Mouse (Mus musculus): ENCODE results near the gene Atp5d. TPM values are rescaled to one million over a fixed set of nuclear protein-coding genes. Genes with fewer than 3 reads are reported as not detected.

Atp5d gene
- polyA plus RNA-seq, 1 experiment from 2014 or later = 529 TPM

- Histone ChIP-seq H3K36me3 (ENCODE audit: insufficient read depth) (peaks cover 23% of the 10 kb centered on the region), H3K27ac (ENCODE audit: low read depth) (peak within 1 kb of the TSS; percentile 52), H3K4me2 (peak within 1 kb of the TSS; percentile 98), H3K9me3 (ENCODE audit: low read depth, low read length) (no peaks in the 10 kb centered on the region), H3K4me1 (ENCODE audit: insufficient read depth) (peaks cover 9% of the 10 kb centered on the region; the same call in 1 of the 2 replicates), H3K27me3 (ENCODE audit: insufficient read depth, low read length) (peaks cover 42% of the 10 kb centered on the region), H3K4me3 (ENCODE audit: low read depth, low read length) (peak within 1 kb of the TSS; percentile 73), H3K9ac (peak within 1 kb of the TSS; percentile 24)
- DNase-seq = no peak
- no peak for TF ChIP-seq CTCF (IDR thresholded peaks at IDR 0.05; ENCODE audit: low read depth)
- WGBS = 71% methylated on average over 10 of the region's 10 CpGs
- no peak for ATAC-seq (ENCODE audit: insufficient read depth)
These were observed 2.2 kb downstream of the Atp5d start, which contains the start of gene Cbarp for GRCm38 (mm10) chr10:80140666-80141035. Gene Cbarp, minus strand, starts transcription at chr10:80140835.

GRCm38 (mm10) chr10:80141243-80141642 is 2.8 kb downstream of the Atp5d start:
- H3K9me3 ChIP-seq (ENCODE audit: low read depth, low read length) = no peaks in the 10 kb centered on the region
- H3K27ac ChIP-seq (ENCODE audit: low read depth) = peak overlapping the region; percentile 52
- TF ChIP-seq CTCF (IDR thresholded peaks at IDR 0.05; ENCODE audit: low read depth) = peak; percentile 62
- peak overlapping the region; percentile 77 for H3K4me2 ChIP-seq
- peak; percentile 97 for DNase-seq
- peaks cover 9% of the 10 kb centered on the region; the same call in 1 of the 2 replicates for H3K4me1 ChIP-seq (ENCODE audit: insufficient read depth)
- ATAC-seq (ENCODE audit: insufficient read depth) = peak; percentile 60
- WGBS = 0% methylated on average over 29 of the region's 29 CpGs
- H3K4me3 ChIP-seq (ENCODE audit: low read depth, low read length) = peak overlapping the region; percentile 73
- peaks cover 29% of the 10 kb centered on the region for H3K36me3 ChIP-seq (ENCODE audit: insufficient read depth)
- peak overlapping the region; percentile 24 for H3K9ac ChIP-seq
- peaks cover 36% of the 10 kb centered on the region for H3K27me3 ChIP-seq (ENCODE audit: insufficient read depth, low read length)

GRCm38 (mm10) chr10:80141786-80142529 is 3.5 kb downstream of the Atp5d start:
- H3K27ac ChIP-seq (ENCODE audit: low read depth) = peak overlapping the region; percentile 88
- no peaks in the 10 kb centered on the region for H3K9me3 ChIP-seq (ENCODE audit: low read depth, low read length)
- H3K36me3 ChIP-seq (ENCODE audit: insufficient read depth) = peaks cover 33% of the 10 kb centered on the region
- H3K4me1 ChIP-seq (ENCODE audit: insufficient read depth) = peaks cover 9% of the 10 kb centered on the region; the same call in 1 of the 2 replicates
- peaks cover 29% of the 10 kb centered on the region for H3K27me3 ChIP-seq (ENCODE audit: insufficient read depth, low read length)
- H3K4me3 ChIP-seq (ENCODE audit: low read depth, low read length) = peak overlapping the region; percentile 73
- TF ChIP-seq CTCF (IDR thresholded peaks at IDR 0.05; ENCODE audit: low read depth) = no peak
- WGBS = 1% methylated on average over 43 of the region's 43 CpGs
- H3K9ac ChIP-seq = peak overlapping the region; percentile 82
- peak; percentile 100 for DNase-seq
- peak; percentile 85 for ATAC-seq (ENCODE audit: insufficient read depth)
- H3K4me2 ChIP-seq = peak overlapping the region; percentile 77

GRCm38 (mm10) chr10:80142530-80142925 is 4.1 kb downstream of the Atp5d start:
- H3K4me3 ChIP-seq (ENCODE audit: low read depth, low read length) = peak overlapping the region; percentile 73
- peak overlapping the region; percentile 77 for H3K4me2 ChIP-seq
- peaks cover 23% of the 10 kb centered on the region for H3K27me3 ChIP-seq (ENCODE audit: insufficient read depth, low read length)

GRCm38 (mm10) chr10:80143664-80144063 is 5.2 kb downstream of the Atp5d start:
- TF ChIP-seq CTCF (IDR thresholded peaks at IDR 0.05; ENCODE audit: low read depth) = no peak
- Histone ChIP-seq H3K4me1 (ENCODE audit: insufficient read depth) (0 out of 2 replicates have a peak, but pooled peaks cover 4% of the 10 kb centered on the region), H3K27ac (ENCODE audit: low read depth) (no peak overlapping the region), H3K36me3 (ENCODE audit: insufficient read depth) (peaks cover 33% of the 10 kb centered on the region), H3K9ac (no peak overlapping the region), H3K4me2 (peak overlapping the region; percentile 14; the same call in 1 of the 2 replicates), H3K9me3 (ENCODE audit: low read depth, low read length) (no peaks in the 10 kb centered on the region), H3K27me3 (ENCODE audit: insufficient read depth, low read length) (peaks cover 12% of the 10 kb centered on the region), H3K4me3 (ENCODE audit: low read depth, low read length) (no peak overlapping the region)
- 88% methylated on average over 7 of the region's 7 CpGs for WGBS
- ATAC-seq (ENCODE audit: insufficient read depth) (no peak), DNase-seq (no peak)

More at GRCm38 (mm10) chr10:80142530-80142925, 4.1 kb downstream of the Atp5d start:
- no peak for DNase-seq
- Histone ChIP-seq H3K9ac (peak overlapping the region; percentile 82), H3K9me3 (ENCODE audit: low read depth, low read length) (no peaks in the 10 kb centered on the region), H3K27ac (ENCODE audit: low read depth) (peak overlapping the region; percentile 88), H3K4me1 (ENCODE audit: insufficient read depth) (peaks cover 9% of the 10 kb centered on the region; the same call in 1 of the 2 replicates), H3K36me3 (ENCODE audit: insufficient read depth) (peaks cover 33% of the 10 kb centered on the region)
- TF ChIP-seq CTCF (IDR thresholded peaks at IDR 0.05; ENCODE audit: low read depth) = no peak
- no peak for ATAC-seq (ENCODE audit: insufficient read depth)
- WGBS = 0% methylated on average over 15 of the region's 15 CpGs

GRCm38 (mm10) chr10:80144159-80144558 is 5.7 kb downstream of the Atp5d start:
- Histone ChIP-seq H3K4me2 (no peak overlapping the region), H3K27ac (ENCODE audit: low read depth) (no peak overlapping the region), H3K27me3 (ENCODE audit: insufficient read depth, low read length) (peaks cover 7% of the 10 kb centered on the region), H3K9ac (no peak overlapping the region), H3K4me3 (ENCODE audit: low read depth, low read length) (no peak overlapping the region), H3K36me3 (ENCODE audit: insufficient read depth) (peaks cover 33% of the 10 kb centered on the region), H3K4me1 (ENCODE audit: insufficient read depth) (0 out of 2 replicates have a peak, but pooled peaks cover 4% of the 10 kb centered on the region), H3K9me3 (ENCODE audit: low read depth, low read length) (no peaks in the 10 kb centered on the region)
- DNase-seq = no peak
- WGBS = 88% methylated on average over 12 of the region's 12 CpGs
- no peak for TF ChIP-seq CTCF (IDR thresholded peaks at IDR 0.05; ENCODE audit: low read depth)
- ATAC-seq (ENCODE audit: insufficient read depth) = no peak
